ENCODE assay signal across 8 mouse cellular contexts in the genomic region with DNA sequence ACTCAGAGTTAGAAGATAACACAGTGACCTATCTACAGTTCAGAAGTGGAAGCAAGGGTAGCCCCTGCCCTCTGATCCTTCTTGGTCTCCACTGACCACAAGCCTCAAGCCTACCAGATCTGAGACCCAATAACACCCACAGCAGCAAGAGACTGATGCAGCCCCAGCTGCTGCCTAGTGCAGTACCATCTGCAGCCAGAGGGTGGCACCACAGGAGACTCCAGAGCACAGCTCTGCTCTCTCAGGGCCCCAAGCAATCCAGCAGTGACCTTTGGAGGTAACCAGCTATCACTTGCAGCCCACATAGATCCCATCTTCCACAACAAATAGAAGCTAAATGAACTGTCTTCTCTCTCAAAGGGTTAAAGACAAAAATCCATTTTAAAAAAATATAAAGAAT. TPM values are rescaled to one million over a fixed set of nuclear protein-coding genes. Genes with fewer than 3 reads are reported as not detected.
DNase-seq lines count a peak whose midpoint lies in the region; ATAC-seq and TF ChIP-seq lines count a peak whose summit lies in the region.

No protein-coding gene starts in this region.

- H3K27me3 ChIP-seq in kidney, embryonic 16.5 days (ENCODE audit: insufficient read depth, low read length): no peaks in the 10 kb centered on the region
- no peaks in the 10 kb centered on the region; the same call in 1 of the 2 replicates for H3K27me3 ChIP-seq in liver, embryonic 11.5 days (replicated peaks; ENCODE audit: control insufficient read depth, insufficient read depth, low read length)
- H3K27me3 ChIP-seq in neural tube, embryonic 13.5 days: no peaks in the 10 kb centered on the region
- no peaks in the 10 kb centered on the region for H3K27me3 ChIP-seq in stomach, postnatal 0 days (ENCODE audit: control insufficient read depth, insufficient read depth, low read length)

- peak; percentile 73 for DNase-seq in kidney, adult 18-20 months
- DNase-seq in gastrocnemius, postnatal 14 days: peak; percentile 79
- DNase-seq in kidney, adult 9 months: peak; percentile 65
- peak; percentile 44 for DNase-seq in liver, embryonic 11.5 days (ENCODE audit: low spot score)
- peak; percentile 77 for DNase-seq in stomach, postnatal 0 days (ENCODE audit: low spot score)

- no peak overlapping the region for H3K4me3 ChIP-seq in kidney, embryonic 16.5 days (ENCODE audit: low read length)
- H3K4me3 ChIP-seq in liver, embryonic 11.5 days (ENCODE audit: low read depth, low read length): no peak overlapping the region
- H3K4me3 ChIP-seq in neural tube, embryonic 13.5 days: no peak overlapping the region
- no peak overlapping the region for H3K4me3 ChIP-seq in stomach, postnatal 0 days (ENCODE audit: low read depth, low read length)

- no peaks in the 10 kb centered on the region for H3K9me3 ChIP-seq in kidney, embryonic 16.5 days (ENCODE audit: low read length)
- H3K9me3 ChIP-seq in liver, embryonic 11.5 days (ENCODE audit: control insufficient read depth, low read length): no peaks in the 10 kb centered on the region
- no peaks in the 10 kb centered on the region for H3K9me3 ChIP-seq in neural tube, embryonic 13.5 days
- H3K9me3 ChIP-seq in stomach, postnatal 0 days (ENCODE audit: control insufficient read depth, low read length): no peaks in the 10 kb centered on the region

- H3K27ac ChIP-seq in kidney, embryonic 16.5 days (ENCODE audit: low read length): no peak overlapping the region
- no peak overlapping the region for H3K27ac ChIP-seq in liver, embryonic 11.5 days (ENCODE audit: low read depth, low read length)
- H3K27ac ChIP-seq in neural tube, embryonic 13.5 days (replicated peaks): no peak overlapping the region
- H3K27ac ChIP-seq in stomach, postnatal 0 days (replicated peaks): no peak overlapping the region

- no peak for ATAC-seq in kidney, embryonic 16.5 days (ENCODE audit: low FRiP score, low TSS enrichment)
- ATAC-seq in common myeloid progenitor, adult 5-6 weeks (replicated peaks; ENCODE audit: low read depth, poor library complexity, severe bottlenecking): peak; percentile 90
- ATAC-seq in liver, embryonic 11.5 days (replicated peaks; ENCODE audit: low FRiP score): 0 out of 2 replicates have a peak, but pooled peaks have one; percentile 49
- peak; percentile 42; the same call in 1 of the 2 replicates for ATAC-seq in neural tube, embryonic 13.5 days (ENCODE audit: low read depth)
- ATAC-seq in stomach, postnatal 0 days (ENCODE audit: low FRiP score, low TSS enrichment): peak; percentile 59

- no peak overlapping the region for H3K9ac ChIP-seq in kidney, embryonic 16.5 days (replicated peaks; ENCODE audit: low read length)
- H3K9ac ChIP-seq in liver, embryonic 11.5 days (ENCODE audit: low read depth, low read length): no peak overlapping the region
- no peak overlapping the region for H3K9ac ChIP-seq in neural tube, embryonic 13.5 days
- no peak overlapping the region for H3K9ac ChIP-seq in stomach, postnatal 0 days (ENCODE audit: low read length)

- TF ChIP-seq CTCF in stomach, postnatal 0 days (IDR thresholded peaks at IDR 0.05; ENCODE audit: low read depth): peak; percentile 92

- H3K4me2 ChIP-seq in kidney, embryonic 16.5 days (replicated peaks; ENCODE audit: low read depth, low read length): no peak overlapping the region
- no peak overlapping the region for H3K4me2 ChIP-seq in liver, embryonic 11.5 days
- no peak overlapping the region for H3K4me2 ChIP-seq in neural tube, embryonic 13.5 days
- no peak overlapping the region for H3K4me2 ChIP-seq in stomach, postnatal 0 days (replicated peaks; ENCODE audit: low read depth)

- no peak for TF ChIP-seq EP300 in stomach, postnatal 0 days (optimal IDR thresholded peaks at IDR 0.05)

- no peaks in the 10 kb centered on the region for H3K36me3 ChIP-seq in kidney, embryonic 16.5 days (ENCODE audit: insufficient read depth, low read length)
- H3K36me3 ChIP-seq in liver, embryonic 11.5 days (ENCODE audit: control insufficient read depth, insufficient read depth, low read length): no peaks in the 10 kb centered on the region
- H3K36me3 ChIP-seq in neural tube, embryonic 13.5 days: peaks cover 40% of the 10 kb centered on the region
- H3K36me3 ChIP-seq in stomach, postnatal 0 days (ENCODE audit: control insufficient read depth, insufficient read depth, low read length): no peaks in the 10 kb centered on the region

- intact Hi-C loops in gastrocnemius, postnatal 14 days (cut with DNase I; ENCODE audit: low total_unique reads): no loop called here

- H3K4me1 ChIP-seq in kidney, embryonic 16.5 days (ENCODE audit: insufficient read depth, low read length): no peaks in the 10 kb centered on the region
- no peaks in the 10 kb centered on the region for H3K4me1 ChIP-seq in liver, embryonic 11.5 days (replicated peaks; ENCODE audit: control insufficient read depth, insufficient read depth, low read length)
- H3K4me1 ChIP-seq in neural tube, embryonic 13.5 days (replicated peaks): no peaks in the 10 kb centered on the region
- H3K4me1 ChIP-seq in stomach, postnatal 0 days (replicated peaks; ENCODE audit: control insufficient read depth, insufficient read depth): no peaks in the 10 kb centered on the region

RNA-seq across cellular contexts. Expression of gene Aqp12, which starts 8.3 kb away (rescaled TPM):
- not detected in 2 replicates for polyA plus RNA-seq in kidney, embryonic 16.5 days (2015; fragmentation: Nextera tagmentation; extraction: Ambion mirVana)
- total RNA-seq in common myeloid progenitor, adult 5-6 weeks (2017): not detected in 2 replicates
- total RNA-seq in gastrocnemius, postnatal 14 days (2021): not detected
- not detected in 2 replicates for polyA plus RNA-seq in liver, embryonic 11.5 days (2014; fragmentation: Nextera tagmentation; extraction: Ambion mirVana)
- not detected in 2 replicates for polyA plus RNA-seq in neural tube, embryonic 13.5 days (2015; fragmentation: Nextera tagmentation; extraction: Ambion mirVana)
- polyA plus RNA-seq in stomach, postnatal 0 days (2015; fragmentation: Nextera tagmentation; extraction: Ambion mirVana): 0.12 TPM in 1 of 2 replicates, not detected in the other
